Mouse (Mus musculus): ENCODE data around the gene Pdzrn3. TPM values are rescaled to one million over a fixed set of nuclear protein-coding genes. Genes with fewer than 3 reads are reported as not detected.

The Pdzrn3 gene
- polyA plus RNA-seq, 2 experiments from 2014 or later, result not detected

DNA sequence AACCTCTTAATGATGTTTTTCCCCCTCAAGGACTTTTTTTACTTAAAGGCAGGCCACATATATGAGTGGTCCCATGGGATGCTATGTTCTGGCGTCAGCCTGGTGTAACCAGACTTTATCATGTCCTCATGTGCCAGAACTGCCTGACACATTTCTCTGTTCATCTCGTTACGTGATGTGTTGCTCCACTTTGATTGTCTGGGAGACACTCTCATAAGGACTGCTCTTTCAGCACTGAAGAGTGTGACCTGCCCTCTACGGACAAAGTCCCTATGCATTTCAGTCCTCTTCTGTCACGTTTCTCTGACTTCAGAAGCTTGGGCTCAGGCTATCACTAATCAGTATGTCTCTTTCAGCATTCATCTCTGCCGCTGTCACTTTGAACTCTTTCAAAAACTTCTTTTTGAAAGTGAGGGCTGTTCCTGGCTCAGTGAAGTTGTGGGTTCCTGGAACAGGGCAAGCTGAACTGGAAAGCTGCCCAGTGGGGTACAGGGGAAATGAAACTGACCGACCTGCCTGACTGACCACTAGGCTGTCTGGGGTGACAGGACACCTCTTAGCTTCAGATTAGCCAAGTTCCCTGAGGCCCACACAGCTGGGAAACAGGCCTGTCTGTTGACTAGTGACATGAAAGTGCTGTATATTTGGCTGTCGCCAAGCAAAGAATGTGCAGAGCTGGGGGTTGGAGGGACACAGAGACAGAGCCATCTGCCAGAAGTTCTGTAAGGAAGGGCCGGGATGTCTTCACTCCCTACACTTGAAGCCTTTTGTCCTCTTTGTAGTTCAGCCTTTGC, 10.7 kb downstream of the Pdzrn3 start:
- ATAC-seq, result no peak

DNA sequence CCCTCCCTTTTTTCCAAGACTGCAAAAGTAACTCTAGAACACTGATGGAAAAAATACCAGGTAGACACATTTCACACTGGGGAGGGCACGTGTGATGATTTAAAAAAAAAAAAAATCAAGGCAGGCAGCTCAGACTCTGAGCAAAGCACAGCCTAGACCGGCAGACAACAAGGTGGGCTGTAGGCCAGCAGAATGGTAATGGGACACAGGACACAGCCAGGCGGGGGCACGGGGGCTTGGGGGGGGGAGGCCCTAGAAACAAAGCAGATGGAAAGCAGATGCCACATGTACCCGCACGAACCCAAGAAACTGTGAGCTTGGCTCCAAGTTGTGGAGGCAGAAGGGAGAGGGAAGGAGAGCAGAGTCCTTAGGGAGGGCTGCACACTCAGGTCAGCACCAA, 11.9 kb downstream of the Pdzrn3 start:
- no peak for ATAC-seq

DNA sequence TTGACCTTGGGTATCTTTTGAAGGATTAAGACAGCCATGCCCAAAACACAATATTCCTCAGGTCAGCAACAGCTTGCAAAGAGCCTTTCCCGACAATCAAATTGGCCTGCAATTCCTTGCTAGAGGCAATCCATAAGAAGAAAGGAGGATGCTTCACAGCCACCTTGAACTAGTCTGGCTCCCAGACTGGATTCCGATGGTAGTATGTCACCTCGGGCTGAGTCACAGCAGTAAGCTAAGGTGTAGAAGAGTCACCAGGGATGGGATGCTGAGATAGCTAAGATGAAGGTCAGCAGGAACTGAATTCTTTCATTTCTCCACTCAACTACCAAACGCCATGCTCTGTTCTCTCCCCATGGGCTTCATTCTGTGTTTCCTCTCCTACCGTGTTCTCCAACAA, 13.8 kb downstream of the Pdzrn3 start:
- ATAC-seq, result no peak

DNA sequence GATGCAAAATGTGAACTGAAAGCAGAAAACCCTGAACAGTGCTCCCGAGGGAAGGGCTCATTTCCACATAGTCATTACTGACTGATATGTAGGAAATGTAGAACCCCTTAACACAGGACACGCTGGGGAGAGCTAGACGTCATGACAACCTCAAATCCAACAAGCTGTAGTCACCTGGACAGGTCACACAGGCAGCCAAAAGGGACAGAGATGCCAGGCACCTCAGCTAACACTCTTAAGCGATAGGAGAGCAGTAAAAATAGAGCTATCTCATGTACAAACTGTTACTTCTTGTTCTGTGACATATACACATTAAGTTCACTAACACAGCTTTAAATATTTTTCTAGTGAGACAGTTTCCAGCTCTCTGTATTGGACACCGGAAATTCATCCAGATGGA, 15.0 kb downstream of the Pdzrn3 start:
- no peak for ATAC-seq

DNA sequence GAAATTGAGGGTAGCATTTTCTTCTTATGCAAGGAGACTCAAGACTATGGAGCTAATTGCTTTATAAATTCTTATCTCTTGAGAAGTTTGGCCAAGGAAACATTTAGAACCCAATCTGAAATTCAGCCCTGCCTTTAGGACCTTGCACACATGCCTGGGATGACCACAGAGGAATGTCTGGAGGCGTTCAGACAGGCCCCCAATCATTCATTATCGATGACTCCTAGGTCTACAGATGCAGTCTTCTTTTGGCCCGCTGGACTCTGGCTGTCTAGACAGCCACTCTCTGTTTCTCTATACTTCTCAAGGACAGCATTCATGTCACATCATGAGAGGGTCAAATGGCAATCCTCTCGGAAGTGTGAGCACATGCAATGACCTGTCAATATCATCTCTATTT, 15.4 kb downstream of the Pdzrn3 start:
- no peak for ATAC-seq

DNA sequence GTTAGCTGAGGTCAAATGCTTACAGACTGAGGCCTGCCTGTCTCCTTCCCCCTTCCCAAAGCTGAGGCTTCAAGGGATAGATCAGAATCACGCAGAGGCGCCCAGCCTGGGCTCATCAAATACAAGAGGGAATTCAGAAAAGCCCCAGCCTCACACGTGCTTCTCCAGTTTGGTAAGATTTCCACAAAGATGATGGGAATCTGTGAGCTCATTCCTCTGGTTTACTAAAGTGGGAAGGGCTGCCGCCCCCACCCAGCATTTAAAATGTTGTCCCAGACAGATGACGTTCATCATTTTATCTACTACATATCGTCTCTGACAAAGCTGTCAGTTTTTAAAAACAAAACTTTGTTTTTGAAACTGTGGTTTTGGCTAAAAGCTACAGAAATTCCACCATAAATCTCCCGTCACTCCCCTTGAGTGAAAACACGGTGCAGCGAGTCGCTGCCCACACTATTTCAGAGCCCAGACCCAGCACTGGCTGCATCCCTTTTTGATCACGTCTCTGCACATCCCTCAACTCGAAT, 17.4 kb downstream of the Pdzrn3 start:
- ATAC-seq, result no peak

DNA sequence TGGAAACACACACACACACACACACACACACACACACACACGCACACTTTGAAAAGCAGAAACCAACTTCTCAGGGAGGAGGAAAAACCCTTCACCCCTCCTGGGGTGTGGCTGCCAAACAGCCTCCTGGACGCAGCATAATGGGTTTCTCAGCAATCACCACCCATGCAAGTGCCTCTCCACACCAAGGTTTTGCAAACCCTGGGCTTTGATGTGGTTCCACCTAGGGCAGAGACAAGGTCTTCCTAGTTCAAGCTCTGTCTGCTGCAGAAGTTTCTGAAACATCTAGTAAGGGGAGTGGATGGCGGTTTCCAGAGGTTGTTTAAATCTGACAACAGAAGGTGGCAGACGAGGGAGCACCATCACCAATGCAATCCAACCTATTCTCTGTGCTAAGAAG, 18.1 kb downstream of the Pdzrn3 start:
- no peak for ATAC-seq

DNA sequence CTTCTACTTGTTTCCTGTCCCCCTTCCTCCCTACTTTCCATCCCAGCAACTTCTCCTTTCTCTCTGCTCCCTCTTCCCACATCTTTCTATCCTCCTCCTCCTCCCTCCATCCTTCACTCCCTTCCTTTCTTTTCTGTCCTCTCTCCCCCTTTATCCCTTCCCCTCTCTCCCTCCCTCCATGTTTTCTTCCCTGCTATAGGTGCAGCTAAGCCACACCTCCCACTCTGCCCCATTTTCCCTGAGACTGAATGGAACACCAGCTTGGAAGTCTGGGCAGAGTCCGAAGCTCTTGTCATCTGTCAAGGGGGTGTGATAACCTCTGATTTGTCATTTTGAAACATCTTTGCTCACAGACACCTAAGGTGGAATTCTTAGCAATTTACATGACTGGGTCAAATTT, 22.8 kb downstream of the Pdzrn3 start:
- no peak for ATAC-seq

DNA sequence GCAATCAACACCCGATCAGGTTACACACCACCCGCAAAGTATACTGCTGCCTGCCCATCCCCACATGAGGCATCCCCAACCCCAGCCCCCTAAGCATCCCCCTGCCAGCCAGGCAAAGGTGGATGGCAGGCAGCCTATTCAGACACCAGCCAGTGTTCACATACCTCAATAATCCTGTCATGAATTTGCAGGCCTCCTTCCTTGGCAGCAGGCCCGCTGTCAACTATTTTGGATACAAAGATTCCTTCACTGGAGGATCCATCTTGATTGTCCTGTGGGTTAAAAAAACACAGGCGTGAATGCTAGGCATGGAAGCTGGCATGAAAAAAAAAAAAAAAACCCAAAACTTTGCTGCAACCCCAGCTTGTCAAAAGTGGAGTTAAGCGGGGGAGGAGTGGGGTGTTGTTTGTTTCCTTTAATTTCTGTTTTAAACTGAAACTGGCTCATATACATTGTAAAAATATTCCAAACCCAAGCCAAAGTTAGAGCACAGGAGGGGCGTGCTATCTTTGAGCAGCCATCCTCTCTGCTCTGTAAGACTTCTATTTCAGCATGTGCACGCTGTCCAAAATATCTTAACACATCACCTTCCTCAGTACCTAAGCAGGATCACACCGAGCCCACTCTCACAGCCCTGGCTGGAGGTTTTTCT, 23.3 kb downstream of the Pdzrn3 start:
- no peak for ATAC-seq

DNA sequence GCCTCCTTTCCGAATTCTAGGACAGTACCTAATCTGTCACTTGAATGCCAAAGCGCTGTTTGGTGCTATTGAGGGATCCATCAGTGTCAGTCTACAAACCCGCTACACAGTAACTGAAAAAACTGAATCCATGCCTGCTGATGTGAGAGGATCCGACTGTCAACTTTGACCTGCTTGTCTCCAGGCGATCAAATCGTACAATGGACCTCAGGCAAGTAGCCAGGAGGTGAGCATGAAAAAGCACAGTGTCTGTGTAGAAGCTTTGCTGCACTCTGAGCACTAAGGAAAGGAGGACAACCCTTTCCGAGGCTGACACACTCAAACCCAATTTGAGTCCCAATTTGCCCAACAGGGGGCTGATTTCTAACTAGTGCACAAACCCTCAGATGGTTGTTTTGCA, 24.0 kb downstream of the Pdzrn3 start:
- ATAC-seq, result no peak

DNA sequence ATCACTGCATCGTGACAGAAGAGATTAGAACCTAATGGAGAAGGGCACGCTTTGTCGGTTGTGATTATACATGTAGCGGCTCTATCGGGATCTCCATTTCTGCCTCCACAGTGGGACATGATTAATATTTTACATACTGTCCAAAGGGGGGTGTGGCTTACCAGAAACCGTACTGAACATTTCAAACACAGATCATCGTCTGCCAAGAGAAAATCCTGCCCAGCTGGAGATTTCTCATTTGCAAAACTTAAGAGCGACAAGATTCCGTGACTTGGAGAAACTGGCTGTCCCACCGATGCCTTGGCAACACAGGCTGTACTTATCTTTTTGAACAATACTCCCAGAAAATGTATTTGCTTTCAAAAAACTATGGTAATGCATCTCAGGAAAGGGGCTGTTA, 25.1 kb downstream of the Pdzrn3 start:
- ATAC-seq, result no peak

DNA sequence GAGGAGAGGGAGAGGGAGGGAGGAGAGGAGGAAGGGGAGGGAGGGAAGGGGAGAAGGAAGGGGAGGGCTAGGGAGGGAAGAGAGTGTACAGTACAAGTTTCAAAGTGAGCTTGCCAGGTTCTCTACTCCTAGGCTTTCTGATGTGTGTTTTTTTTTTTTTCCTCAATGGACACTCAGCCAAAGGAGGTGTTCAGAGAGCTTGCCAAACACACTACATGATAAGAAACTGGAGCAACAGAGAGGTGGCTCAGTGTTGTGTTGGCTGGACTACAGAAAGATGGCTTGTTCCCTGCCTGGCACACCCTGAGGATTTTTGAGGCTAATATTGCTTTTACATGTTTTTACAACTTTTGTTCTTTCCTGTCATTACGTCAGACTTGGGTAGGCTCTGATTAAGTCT, 26.6 kb downstream of the Pdzrn3 start:
- ATAC-seq, result no peak

DNA sequence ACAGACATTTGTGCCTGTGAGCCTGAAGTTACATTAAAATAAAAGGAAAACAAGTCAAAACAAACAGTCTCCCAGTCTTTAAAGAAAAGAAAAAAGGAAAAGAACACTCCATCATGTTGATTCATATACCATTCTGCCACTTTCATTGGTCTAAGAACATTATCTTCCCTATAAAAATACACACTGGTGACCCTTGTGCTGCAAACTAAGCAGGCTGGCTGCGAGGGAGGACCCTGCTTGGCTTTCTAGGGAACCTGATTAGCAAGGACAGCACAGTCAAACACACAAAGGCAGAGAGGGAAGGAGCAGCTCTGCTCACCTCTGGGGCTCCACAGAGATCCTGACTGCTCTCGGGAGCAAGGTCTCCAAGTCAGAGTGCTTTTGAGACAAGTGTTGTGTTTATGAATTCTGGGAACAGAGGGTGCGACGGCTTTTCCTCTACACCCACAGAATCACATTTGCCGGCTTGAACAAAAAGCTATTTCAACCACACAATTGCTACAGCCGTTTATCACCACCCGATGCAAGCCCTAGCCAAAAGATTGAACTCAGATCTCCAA, 27.2 kb downstream of the Pdzrn3 start:
- no peak for ATAC-seq

DNA sequence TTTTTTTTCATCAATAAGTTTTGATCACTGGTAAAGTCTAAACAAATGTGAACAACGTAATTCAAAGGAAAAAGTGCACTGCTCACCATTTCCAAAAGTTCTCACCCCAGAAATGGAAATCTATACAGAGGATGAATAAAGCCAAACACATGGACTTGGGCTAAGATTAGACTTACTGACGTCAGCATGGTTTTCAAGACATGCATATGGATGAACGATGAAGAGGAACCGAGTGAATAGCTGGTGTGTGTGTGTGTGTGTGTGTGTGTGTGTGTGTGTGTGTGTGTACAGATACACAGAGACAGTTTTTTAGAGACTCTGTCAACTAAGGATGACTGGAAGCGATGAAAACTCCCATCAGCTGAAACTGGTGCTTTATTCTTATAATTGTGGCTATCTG, 29.2 kb downstream of the Pdzrn3 start:
- no peak for ATAC-seq

DNA sequence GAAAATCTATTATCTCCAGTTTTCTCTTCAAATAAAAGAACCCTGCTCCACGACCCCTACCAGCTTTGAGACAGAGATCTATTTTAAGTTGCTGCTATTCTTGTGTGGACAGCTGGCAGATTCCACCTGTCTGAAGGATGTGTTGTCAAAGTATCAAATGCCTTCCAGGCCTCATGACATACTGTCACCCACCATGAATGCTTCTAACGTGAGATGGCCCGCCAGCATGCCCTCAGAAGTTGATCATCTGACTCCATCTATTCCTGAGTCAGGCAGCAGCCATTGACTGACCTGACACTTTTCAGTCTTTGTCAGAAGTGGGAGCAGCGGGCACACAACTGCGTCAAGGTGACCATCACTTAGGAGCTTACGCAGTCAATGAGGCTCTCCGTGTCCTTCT, 37.6 kb downstream of the Pdzrn3 start:
- no peak for ATAC-seq

DNA sequence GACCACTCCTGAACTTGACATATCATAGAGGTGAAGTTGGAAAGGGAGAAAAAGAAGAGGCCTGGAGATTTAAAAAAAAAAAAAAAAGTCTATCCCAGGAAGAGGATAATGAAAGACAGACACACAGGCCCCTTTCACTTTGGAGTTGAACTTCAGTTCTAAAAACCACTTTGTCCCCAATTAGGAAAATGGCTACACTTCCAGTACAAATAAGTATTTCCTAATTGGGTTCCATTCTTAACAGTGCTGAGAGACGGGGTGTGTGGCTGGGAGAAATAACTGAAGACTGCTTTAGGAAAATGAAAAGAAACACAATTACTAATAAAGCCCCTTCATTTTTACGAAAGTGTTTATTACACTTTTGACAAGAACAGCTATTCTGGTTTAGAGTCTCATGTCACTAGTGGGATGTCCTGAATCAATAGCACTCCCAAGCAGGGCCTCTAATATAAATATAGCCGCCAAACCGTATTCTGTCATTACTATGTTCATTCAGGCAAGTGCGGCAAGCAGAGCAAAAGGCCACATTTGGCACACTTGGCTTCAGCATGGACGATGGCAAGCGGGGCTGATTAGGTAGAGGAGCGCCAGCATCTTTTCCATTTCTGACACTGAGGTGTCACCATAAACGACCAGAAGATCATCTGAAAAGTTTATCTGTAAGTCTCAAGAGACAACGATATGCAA, 39.7 kb downstream of the Pdzrn3 start:
- ATAC-seq, result no peak

DNA sequence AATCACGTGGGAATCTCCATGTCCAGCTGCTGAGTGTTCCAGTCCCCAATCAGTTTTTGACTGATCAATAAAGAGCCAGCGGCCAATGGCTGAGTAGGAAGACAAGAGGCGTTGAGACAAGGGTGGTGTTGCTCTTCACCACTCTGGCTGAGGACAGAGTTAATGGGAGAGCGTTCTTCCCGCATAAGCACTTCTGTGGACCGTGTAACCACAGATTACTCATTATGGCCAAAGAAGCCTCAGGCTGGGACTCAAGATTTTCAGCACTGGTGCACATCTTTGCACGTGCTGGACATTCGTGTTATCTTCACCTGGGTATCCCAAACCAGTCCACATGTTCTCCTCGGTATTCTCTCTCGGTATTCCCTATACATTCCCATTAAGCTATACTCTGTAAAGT, 41.0 kb downstream of the Pdzrn3 start:
- ATAC-seq, result no peak

DNA sequence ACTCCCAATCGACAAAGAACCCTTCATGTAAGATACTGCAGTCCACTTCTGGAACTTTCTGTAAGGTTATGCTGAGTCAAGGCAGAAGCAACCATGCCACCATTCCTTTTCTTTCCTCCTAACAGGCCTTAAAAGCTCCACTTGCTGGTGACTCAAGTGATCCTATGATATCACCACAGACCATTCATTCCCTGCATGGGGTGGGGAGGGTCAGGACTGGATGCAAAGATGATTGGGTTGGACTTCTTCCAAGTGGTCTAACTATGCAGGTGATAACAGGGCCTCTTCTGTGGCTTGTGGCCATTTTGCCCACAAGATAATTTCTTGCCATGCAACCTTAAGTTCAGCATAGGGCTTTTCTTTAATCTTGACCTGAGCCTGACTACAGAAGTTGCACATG, 42.0 kb downstream of the Pdzrn3 start:
- no peak for ATAC-seq

DNA sequence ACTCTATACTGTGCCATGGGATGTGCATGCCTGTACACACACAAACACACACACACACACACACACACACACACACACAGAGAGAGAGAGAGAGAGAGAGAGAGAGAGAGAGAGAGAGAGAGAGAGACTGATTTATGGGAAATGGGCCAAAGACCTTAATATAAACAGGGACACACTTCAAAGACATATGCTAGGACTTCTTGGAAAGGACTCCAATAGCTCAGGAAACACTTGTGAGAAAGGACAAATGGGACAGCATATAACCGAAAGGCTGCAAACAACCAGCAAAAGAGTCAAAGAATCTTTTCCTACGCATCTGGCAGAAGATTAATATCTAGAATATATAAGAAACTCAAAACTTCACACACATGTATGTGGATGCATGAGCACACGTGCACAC, 43.2 kb downstream of the Pdzrn3 start:
- ATAC-seq, result no peak

DNA sequence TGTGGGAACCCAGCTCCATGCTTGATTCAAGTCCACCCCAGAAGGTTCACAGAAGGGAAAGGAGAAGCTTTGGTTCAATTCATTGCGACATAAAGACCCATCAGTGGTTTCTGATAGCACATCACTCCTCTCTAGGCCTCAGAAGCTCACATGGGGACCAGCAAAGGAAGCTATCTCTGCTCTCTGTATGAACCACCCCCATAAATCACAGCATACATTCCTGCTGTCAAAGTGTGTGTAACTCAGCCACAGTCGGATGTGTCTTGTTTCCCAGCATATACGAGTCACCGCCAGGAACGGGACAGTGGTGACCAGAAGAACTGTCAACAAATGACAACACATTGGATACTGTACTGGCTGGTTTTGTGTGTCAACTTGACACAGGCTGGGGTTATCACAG, 47.3 kb downstream of the Pdzrn3 start:
- no peak for ATAC-seq

DNA sequence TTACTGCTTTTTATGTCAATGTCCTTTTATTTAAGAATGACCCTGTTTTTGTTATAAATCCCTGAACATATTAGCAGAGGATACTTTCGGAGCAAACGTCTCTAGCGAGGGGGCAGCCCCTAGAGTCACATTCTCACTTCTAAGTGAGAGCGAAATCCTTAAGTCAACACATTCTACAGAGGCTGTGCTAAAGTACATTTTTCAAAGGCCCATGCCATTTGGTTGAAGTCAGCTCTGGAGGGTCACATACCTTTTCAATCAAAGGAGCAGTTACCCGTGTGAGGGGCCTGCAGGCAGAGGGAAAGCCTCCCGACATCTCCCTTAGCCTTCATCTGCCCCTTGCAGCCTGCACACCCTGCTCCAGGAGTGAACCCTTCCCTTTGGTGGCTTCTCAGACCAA, 48.2 kb downstream of the Pdzrn3 start:
- no peak for ATAC-seq

DNA sequence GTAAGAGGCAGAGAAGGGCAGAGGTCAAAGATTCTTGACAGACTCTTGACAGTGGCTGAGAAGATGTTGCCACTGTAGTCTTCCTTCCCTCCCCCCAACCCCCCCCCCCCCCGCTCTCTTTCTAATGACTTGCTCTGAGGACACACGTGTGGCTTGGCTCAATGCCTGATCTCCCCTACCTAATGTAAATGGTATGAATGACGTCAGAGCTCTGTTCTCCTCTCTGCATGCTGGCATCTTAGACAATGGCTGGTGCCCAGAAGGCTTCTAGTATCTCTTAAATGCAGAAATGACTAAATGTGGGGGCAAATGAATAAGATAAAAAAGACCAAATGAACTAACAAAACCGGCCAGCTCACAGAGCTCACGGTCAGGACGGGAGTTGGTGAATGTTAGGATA, 49.2 kb downstream of the Pdzrn3 start:
- no peak for ATAC-seq

DNA sequence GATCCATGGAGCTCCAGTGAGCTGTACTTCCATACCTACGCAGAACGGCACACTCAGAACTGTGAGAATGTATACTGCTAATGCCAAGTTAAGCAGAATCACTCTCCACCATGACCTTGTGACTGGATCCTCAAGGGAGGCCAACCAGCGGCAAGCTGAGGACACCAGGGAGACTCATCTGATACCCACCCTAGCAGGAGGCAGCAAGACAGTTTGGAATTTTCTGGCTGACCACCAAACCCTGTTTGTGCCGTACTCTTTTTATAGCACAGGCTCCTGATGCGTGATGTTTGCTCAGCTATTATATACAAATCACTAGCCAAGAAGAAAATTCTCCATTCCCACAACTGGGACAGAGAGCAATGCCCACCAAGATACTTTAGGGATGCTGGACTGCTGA, 50.0 kb downstream of the Pdzrn3 start:
- ATAC-seq, result no peak

DNA sequence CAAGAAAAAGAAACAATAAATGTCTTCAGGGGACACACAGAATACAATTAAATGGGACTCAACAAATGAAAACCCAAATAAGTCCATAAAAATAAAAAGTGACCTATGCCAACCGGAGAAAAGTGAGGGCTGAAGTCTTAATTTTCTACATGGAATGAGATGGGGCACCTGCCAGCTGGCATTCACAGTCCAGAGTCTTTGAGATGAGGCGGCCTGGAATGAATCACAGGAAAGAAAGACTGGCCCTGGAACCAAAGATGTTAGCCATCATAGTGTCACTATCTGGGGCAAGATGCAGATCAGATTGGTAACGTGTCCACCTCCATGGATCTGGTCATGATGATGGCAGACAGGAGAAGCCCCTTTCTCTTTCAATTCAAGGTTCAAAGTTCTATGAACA, 50.5 kb downstream of the Pdzrn3 start:
- ATAC-seq, result no peak
